Mouse (Mus musculus): ENCODE measurements at regions not wholly inside any gene's neighbourhood (a gene's known extent, or its start where the extent isn't known, plus 50 kb on each side); places are given as distances from the start of the nearest gene placed in this dataset.
"Not testable (repeated sequence)": the region's sequence is repeated elsewhere in the genome, so short reads cannot be mapped to it uniquely, and the experiment has no call there.

GRCm38 (mm10) chr16:29749167-29749566 is 170.0 kb downstream of the Opa1 start:
- ATAC-seq (ENCODE audit: low read depth), result no peak
- Histone ChIP-seq H3K4me2 (no peak overlapping the region), H3K27me3 (peaks cover 25% of the 10 kb centered on the region), H3K9me3 (no peaks in the 10 kb centered on the region), H3K4me1 (replicated peaks) (no peaks in the 10 kb centered on the region), H3K36me3 (no peaks in the 10 kb centered on the region), H3K27ac (replicated peaks) (no peak overlapping the region), H3K4me3 (no peak overlapping the region), H3K9ac (no peak overlapping the region)
- WGBS, result 63% methylated on average over 5 of the region's 5 CpGs

GRCm38 (mm10) chr16:29754579-29755199 is 175.6 kb downstream of the Opa1 start:
- Histone ChIP-seq H3K4me3 (no peak overlapping the region), H3K36me3 (no peaks in the 10 kb centered on the region), H3K4me1 (replicated peaks) (0 out of 2 replicates have a peak, but pooled peaks cover 3% of the 10 kb centered on the region), H3K27ac (replicated peaks) (no peak overlapping the region), H3K9ac (no peak overlapping the region), H3K27me3 (peaks cover 45% of the 10 kb centered on the region), H3K4me2 (no peak overlapping the region), H3K9me3 (no peaks in the 10 kb centered on the region)
- ATAC-seq (ENCODE audit: low read depth), result no peak
- 60% methylated on average over 8 of the region's 8 CpGs for WGBS

- Histone ChIP-seq H3K4me3 (no peak overlapping the region), H3K4me2 (no peak overlapping the region), H3K27ac (replicated peaks) (no peak overlapping the region), H3K27me3 (peaks cover 56% of the 10 kb centered on the region), H3K9me3 (no peaks in the 10 kb centered on the region), H3K4me1 (replicated peaks) (peaks cover 20% of the 10 kb centered on the region), H3K36me3 (no peaks in the 10 kb centered on the region), H3K9ac (no peak overlapping the region)
- ATAC-seq (ENCODE audit: low read depth), result no peak
- WGBS, result 84% methylated on average over 3 of the region's 3 CpGs
Observed at GRCm38 (mm10) chr16:29758246-29758645, 179.1 kb downstream of the Opa1 start.

- no peak for ATAC-seq (ENCODE audit: low read depth)
- no peak overlapping the region for H3K4me2 ChIP-seq
- no peak overlapping the region for H3K4me3 ChIP-seq
- H3K27me3 ChIP-seq, result peaks cover 45% of the 10 kb centered on the region
- no peak overlapping the region for H3K9ac ChIP-seq
- WGBS, result 82% methylated on average over 3 of the region's 3 CpGs
- H3K27ac ChIP-seq (replicated peaks), result no peak overlapping the region
- H3K36me3 ChIP-seq, result no peaks in the 10 kb centered on the region
- H3K4me1 ChIP-seq (replicated peaks), result peaks cover 20% of the 10 kb centered on the region
- no peaks in the 10 kb centered on the region for H3K9me3 ChIP-seq
Observed at GRCm38 (mm10) chr16:29759416-29759815, 180.3 kb downstream of the Opa1 start.

- Histone ChIP-seq H3K9ac (no peak overlapping the region), H3K4me1 (replicated peaks) (peaks cover 20% of the 10 kb centered on the region), H3K27me3 (peaks cover 35% of the 10 kb centered on the region), H3K4me3 (no peak overlapping the region), H3K27ac (replicated peaks) (no peak overlapping the region), H3K9me3 (no peaks in the 10 kb centered on the region), H3K36me3 (no peaks in the 10 kb centered on the region), H3K4me2 (no peak overlapping the region)
- WGBS, result 90% methylated on average over 4 of the region's 4 CpGs
- no peak for ATAC-seq (ENCODE audit: low read depth)
Observed at GRCm38 (mm10) chr16:29760627-29761026, 181.5 kb downstream of the Opa1 start.

- WGBS, result 32% methylated on average over 6 of the region's 6 CpGs
- H3K9me3 ChIP-seq, result no peaks in the 10 kb centered on the region
- no peak overlapping the region for H3K4me2 ChIP-seq
- H3K4me1 ChIP-seq (replicated peaks), result peaks cover 20% of the 10 kb centered on the region
- no peak overlapping the region; the same call in 1 of the 2 replicates for H3K9ac ChIP-seq
- H3K4me3 ChIP-seq, result no peak overlapping the region
- 0 out of 2 replicates have a peak, but pooled peaks have one; percentile 15 for ATAC-seq (ENCODE audit: low read depth)
- H3K27ac ChIP-seq (replicated peaks), result no peak overlapping the region
- no peaks in the 10 kb centered on the region for H3K36me3 ChIP-seq
- H3K27me3 ChIP-seq, result peaks cover 35% of the 10 kb centered on the region
Observed at GRCm38 (mm10) chr16:29761779-29762277, 182.7 kb downstream of the Opa1 start.

- Histone ChIP-seq H3K27ac (replicated peaks) (no peak overlapping the region), H3K36me3 (no peaks in the 10 kb centered on the region), H3K4me3 (no peak overlapping the region), H3K27me3 (peaks cover 16% of the 10 kb centered on the region), H3K9ac (no peak overlapping the region), H3K4me1 (replicated peaks) (peaks cover 20% of the 10 kb centered on the region), H3K9me3 (no peaks in the 10 kb centered on the region), H3K4me2 (no peak overlapping the region)
- 72% methylated on average over 1 of the region's 1 CpGs for WGBS
- ATAC-seq (ENCODE audit: low read depth), result no peak
Observed at GRCm38 (mm10) chr16:29764376-29764775, 185.2 kb downstream of the Opa1 start.

- H3K9ac ChIP-seq; H3K4me2 ChIP-seq; ATAC-seq (ENCODE audit: low read depth); H3K36me3 ChIP-seq; H3K9me3 ChIP-seq; H3K4me3 ChIP-seq; H3K27ac ChIP-seq (replicated peaks); H3K27me3 ChIP-seq: not testable (repeated sequence)
- 98% methylated on average over 3 of the region's 3 CpGs for WGBS
- peaks cover 13% of the 10 kb centered on the region for H3K4me1 ChIP-seq (replicated peaks)
Observed at GRCm38 (mm10) chr16:29765801-29766200, 186.7 kb downstream of the Opa1 start.

- no peak overlapping the region for H3K9ac ChIP-seq
- H3K4me3 ChIP-seq, result no peak overlapping the region
- H3K27ac ChIP-seq (replicated peaks), result no peak overlapping the region
Observed at GRCm38 (mm10) chr16:29771320-29771719, 192.2 kb downstream of the Opa1 start.

GRCm38 (mm10) chr16:29771728-29772608 is 192.8 kb downstream of the Opa1 start:
- Histone ChIP-seq H3K4me3 (no peak overlapping the region), H3K9ac (no peak overlapping the region), H3K4me1 (replicated peaks) (peaks cover 12% of the 10 kb centered on the region; the same call in 1 of the 2 replicates), H3K36me3 (no peaks in the 10 kb centered on the region), H3K9me3 (no peaks in the 10 kb centered on the region), H3K27ac (replicated peaks) (no peak overlapping the region), H3K27me3 (peaks cover 13% of the 10 kb centered on the region; the same call in 1 of the 2 replicates), H3K4me2 (no peak overlapping the region)
- no peak; the same call in 1 of the 2 replicates for ATAC-seq (ENCODE audit: low read depth)
- WGBS, result 19% methylated on average over 13 of the region's 13 CpGs

More at GRCm38 (mm10) chr16:29771320-29771719, 192.2 kb downstream of the Opa1 start:
- H3K4me1 ChIP-seq (replicated peaks), result peaks cover 12% of the 10 kb centered on the region; the same call in 1 of the 2 replicates
- H3K9me3 ChIP-seq, result no peaks in the 10 kb centered on the region
- H3K36me3 ChIP-seq, result no peaks in the 10 kb centered on the region
- no peak for ATAC-seq (ENCODE audit: low read depth)
- 54% methylated on average over 4 of the region's 4 CpGs for WGBS
- no peak overlapping the region for H3K4me2 ChIP-seq
- H3K27me3 ChIP-seq, result peaks cover 13% of the 10 kb centered on the region; the same call in 1 of the 2 replicates

- H3K36me3 ChIP-seq, result no peaks in the 10 kb centered on the region
- H3K4me3 ChIP-seq, result no peak overlapping the region
- no peak overlapping the region for H3K4me2 ChIP-seq
- ATAC-seq (ENCODE audit: low read depth), result no peak
- H3K27ac ChIP-seq (replicated peaks), result no peak overlapping the region
- H3K9me3 ChIP-seq, result no peaks in the 10 kb centered on the region
- 71% methylated on average over 12 of the region's 12 CpGs for WGBS
- H3K27me3 ChIP-seq, result peaks cover 15% of the 10 kb centered on the region
- H3K9ac ChIP-seq, result no peak overlapping the region
- peaks cover 12% of the 10 kb centered on the region; the same call in 1 of the 2 replicates for H3K4me1 ChIP-seq (replicated peaks)
Observed at GRCm38 (mm10) chr16:29772609-29772988, 193.5 kb downstream of the Opa1 start.

GRCm38 (mm10) chr16:29773056-29773455 is 193.9 kb downstream of the Opa1 start:
- Histone ChIP-seq H3K9me3 (no peaks in the 10 kb centered on the region), H3K4me1 (replicated peaks) (peaks cover 12% of the 10 kb centered on the region; the same call in 1 of the 2 replicates), H3K27me3 (peaks cover 15% of the 10 kb centered on the region), H3K27ac (replicated peaks) (no peak overlapping the region), H3K4me2 (no peak overlapping the region), H3K36me3 (no peaks in the 10 kb centered on the region), H3K9ac (no peak overlapping the region), H3K4me3 (no peak overlapping the region)
- WGBS, result 89% methylated on average over 6 of the region's 6 CpGs
- ATAC-seq (ENCODE audit: low read depth), result no peak
